Comparison of ENCODE assay signal across 8 mouse cellular contexts in the genomic region with DNA sequence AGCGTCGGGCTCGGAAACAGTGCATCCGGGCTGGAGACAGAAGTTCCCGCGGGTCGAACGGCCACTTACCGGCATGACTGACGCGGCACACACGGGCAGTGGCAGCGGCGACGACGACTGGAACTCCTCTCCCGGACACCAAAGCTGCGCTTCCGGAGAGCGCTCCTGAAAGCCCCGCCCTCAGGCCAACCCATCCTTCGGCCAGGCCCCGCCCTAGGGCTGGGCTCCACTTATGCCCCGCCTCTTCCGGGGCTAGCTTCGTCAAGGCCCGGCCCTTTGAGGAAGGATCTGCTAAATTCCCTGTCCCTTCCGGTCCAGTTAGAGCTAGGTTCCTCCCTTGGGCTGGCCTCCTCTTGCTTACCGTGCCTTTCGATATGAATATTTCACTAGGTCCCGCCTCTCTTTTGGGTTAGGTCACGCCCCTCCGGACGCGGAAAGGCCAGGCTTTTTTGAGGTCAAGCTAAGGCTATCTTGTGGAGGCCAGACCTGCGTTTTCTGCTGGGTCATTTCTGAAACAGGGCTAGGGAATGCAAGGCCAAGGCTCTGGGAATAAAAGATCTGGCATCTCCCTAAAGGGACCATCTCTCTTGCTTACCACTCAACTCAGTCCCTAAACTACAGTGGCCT. TPM values are rescaled to one million over a fixed set of nuclear protein-coding genes. Genes with fewer than 3 reads are reported as not detected.
A peak's percentile ranks its signal among the peaks of the same experiment; 100 is the strongest.
DNase-seq lines count a peak whose midpoint lies in the region; ATAC-seq and TF ChIP-seq lines count a peak whose summit lies in the region.

A gene (minus strand): TSS at position 221 of the 627 bp plus-strand sequence.

- peak within 1 kb of the TSS; percentile 78 for H3K9ac ChIP-seq in embryonic facial prominence, embryonic 13.5 days
- H3K9ac ChIP-seq in limb, embryonic 12.5 days (replicated peaks): peak within 1 kb of the TSS; percentile 65
- H3K9ac ChIP-seq in midbrain, embryonic 15.5 days: peak within 1 kb of the TSS; percentile 56

- peak within 1 kb of the TSS; percentile 77 for H3K4me2 ChIP-seq in embryonic facial prominence, embryonic 13.5 days
- H3K4me2 ChIP-seq in limb, embryonic 12.5 days: peak within 1 kb of the TSS; percentile 85
- peak within 1 kb of the TSS; percentile 81 for H3K4me2 ChIP-seq in midbrain, embryonic 15.5 days

- no peaks in the 10 kb centered on the region for H3K9me3 ChIP-seq in embryonic facial prominence, embryonic 13.5 days
- H3K9me3 ChIP-seq in limb, embryonic 12.5 days: no peaks in the 10 kb centered on the region
- H3K9me3 ChIP-seq in midbrain, embryonic 15.5 days: no peaks in the 10 kb centered on the region

- TF ChIP-seq CTCF in kidney, adult 2 months (conservative IDR thresholded peaks at IDR 0.05; ENCODE audit: insufficient read depth, insufficient read length, low read depth, low read length): no peak
- no peak for TF ChIP-seq CTCF in spleen, adult 2 months (IDR thresholded peaks at IDR 0.05; ENCODE audit: extremely low read depth, insufficient read depth, insufficient read length, insufficient replicate concordance)

- peak within 1 kb of the TSS; percentile 81 for H3K4me3 ChIP-seq in embryonic facial prominence, embryonic 13.5 days
- peak within 1 kb of the TSS; percentile 93 for H3K4me3 ChIP-seq in kidney, adult 2 months (ENCODE audit: insufficient read depth, low read depth, low read length)
- peak within 1 kb of the TSS; percentile 77 for H3K4me3 ChIP-seq in limb, embryonic 12.5 days (replicated peaks)
- H3K4me3 ChIP-seq in midbrain, embryonic 15.5 days: peak within 1 kb of the TSS; percentile 58
- peak within 1 kb of the TSS; percentile 95 for H3K4me3 ChIP-seq in spleen, adult 2 months (ENCODE audit: extremely low read depth, insufficient read depth, insufficient read length)

- peak within 1 kb of the TSS; percentile 81 for H3K27ac ChIP-seq in embryonic facial prominence, embryonic 13.5 days
- peak within 1 kb of the TSS; percentile 87 for H3K27ac ChIP-seq in kidney, adult 2 months (ENCODE audit: insufficient read depth, low read depth, low read length)
- peak within 1 kb of the TSS; percentile 69 for H3K27ac ChIP-seq in limb, embryonic 12.5 days
- peak within 1 kb of the TSS; percentile 77 for H3K27ac ChIP-seq in midbrain, embryonic 15.5 days
- H3K27ac ChIP-seq in spleen, adult 2 months (ENCODE audit: insufficient read depth, low read length): peak within 1 kb of the TSS; percentile 70

- no peaks in the 10 kb centered on the region for H3K27me3 ChIP-seq in embryonic facial prominence, embryonic 13.5 days
- no peaks in the 10 kb centered on the region for H3K27me3 ChIP-seq in kidney, adult 2 months (replicated peaks; ENCODE audit: control insufficient read depth, insufficient read depth, low read length)
- H3K27me3 ChIP-seq in limb, embryonic 12.5 days: no peaks in the 10 kb centered on the region
- no peaks in the 10 kb centered on the region for H3K27me3 ChIP-seq in midbrain, embryonic 15.5 days (replicated peaks)
- H3K27me3 ChIP-seq in spleen, adult 2 months (ENCODE audit: control insufficient read depth, insufficient read depth, low read length): no peaks in the 10 kb centered on the region

- peak; percentile 99 for DNase-seq in 3134 (ENCODE audit: extremely low read depth, insufficient read length, low spot score)
- DNase-seq in adrenal gland, postnatal 36 days: peak; percentile 96 to 98
- DNase-seq in heart, adult 18-20 months: peak; percentile 95 to 98
- peak; percentile 99 for DNase-seq in kidney, adult 2 months
- peak; percentile 83 to 91 for DNase-seq in spleen, adult 2 months (ENCODE audit: low read depth in 1 of 2, low spot score in 2 of 2)

- H3K4me1 ChIP-seq in embryonic facial prominence, embryonic 13.5 days: peaks cover 30% of the 10 kb centered on the region
- peaks cover 10% of the 10 kb centered on the region; the same call in 1 of the 2 replicates for H3K4me1 ChIP-seq in kidney, adult 2 months (ENCODE audit: control insufficient read depth, insufficient read depth, low read length)
- H3K4me1 ChIP-seq in limb, embryonic 12.5 days (replicated peaks): peaks cover 21% of the 10 kb centered on the region
- peaks cover 19% of the 10 kb centered on the region for H3K4me1 ChIP-seq in midbrain, embryonic 15.5 days
- peaks cover 5% of the 10 kb centered on the region; the same call in 1 of the 2 replicates for H3K4me1 ChIP-seq in spleen, adult 2 months (ENCODE audit: control insufficient read depth, insufficient read depth, insufficient read length)

- WGBS in embryonic facial prominence, embryonic 13.5 days: under 1% methylated on average over 36 of the region's 36 CpGs
- under 1% methylated on average over 36 of the region's 36 CpGs for WGBS in kidney, adult 2 months
- 1% methylated on average over 36 of the region's 36 CpGs for WGBS in limb, embryonic 12.5 days
- under 1% methylated on average over 36 of the region's 36 CpGs for WGBS in midbrain, embryonic 15.5 days
- WGBS in spleen, adult 2 months: under 1% methylated on average over 36 of the region's 36 CpGs

- ATAC-seq in embryonic facial prominence, embryonic 13.5 days (ENCODE audit: insufficient number of reproducible peaks, insufficient read depth, low FRiP score, low TSS enrichment, low read depth): peak; percentile 91
- ATAC-seq in limb, embryonic 12.5 days (ENCODE audit: insufficient number of reproducible peaks, insufficient read depth, low FRiP score, low TSS enrichment, low read depth): peak; percentile 94
- ATAC-seq in midbrain, embryonic 15.5 days (replicated peaks): peak; percentile 96

- TF ChIP-seq POLR2A in kidney, adult 2 months (IDR thresholded peaks at IDR 0.05; ENCODE audit: low read depth, low read length): peak; percentile 80
- TF ChIP-seq POLR2A in spleen, adult 2 months (IDR thresholded peaks at IDR 0.05; ENCODE audit: low read depth, low read length): peak; percentile 82

- peaks cover 5% of the 10 kb centered on the region; the same call in 1 of the 2 replicates for H3K36me3 ChIP-seq in embryonic facial prominence, embryonic 13.5 days
- H3K36me3 ChIP-seq in kidney, adult 2 months (ENCODE audit: control insufficient read depth, insufficient read depth, low read length): no peaks in the 10 kb centered on the region
- H3K36me3 ChIP-seq in limb, embryonic 12.5 days: peaks cover 4% of the 10 kb centered on the region; the same call in 1 of the 2 replicates
- H3K36me3 ChIP-seq in midbrain, embryonic 15.5 days (replicated peaks): no peaks in the 10 kb centered on the region
- H3K36me3 ChIP-seq in spleen, adult 2 months (ENCODE audit: control insufficient read depth, insufficient read depth, low read length): no peaks in the 10 kb centered on the region

RNA-seq across cellular contexts. Expression of the gene that starts here (rescaled TPM):
- 100 to 1,000 TPM; 216 to 347 TPM for total RNA-seq in adrenal gland, postnatal 36 days (2021)
- 386 and 443 TPM in 2 replicates for polyA plus RNA-seq in embryonic facial prominence, embryonic 13.5 days (2015; fragmentation: Nextera tagmentation; extraction: Ambion mirVana)
- 100 to 1,000 TPM in 1 of 2 experiments, 10 to 100 TPM in 1; 98.7 to 104 TPM for total RNA-seq in heart, adult 18-20 months (2021)
- 698 and 771 TPM in 2 replicates for polyA plus RNA-seq in kidney, adult 2 months (2012; rRNA removed)
- polyA plus RNA-seq in limb, embryonic 12.5 days (2016; fragmentation: Nextera tagmentation; extraction: Ambion mirVana): 264 and 265 TPM in 2 replicates
- 225 and 229 TPM in 2 replicates for polyA plus RNA-seq in midbrain, embryonic 15.5 days (2015; fragmentation: Nextera tagmentation; extraction: Ambion mirVana)
- 237 and 367 TPM in 2 replicates for polyA plus RNA-seq in spleen, adult 2 months (2012; rRNA removed)

Comparison
In these comparisons a context has a peak if more than half of its experiments do, and no peak if none do; other contexts are left out.
1. Peak in every context shown above with its lines: DNase-seq, ATAC-seq, H3K4me3 ChIP-seq and H3K27ac ChIP-seq.